Mouse (Mus musculus): Measurements from ENCODE around the gene Daam2. TPM values are rescaled to one million over a fixed set of nuclear protein-coding genes. Genes with fewer than 3 reads are reported as not detected.

The Daam2 gene
- polyA plus RNA-seq, 1 experiment from 2014 or later, result 6.6 TPM

GRCm38 (mm10) chr17:49515141-49515540, 49.0 kb downstream of the Daam2 start:
- DNase-seq (ENCODE audit: low spot score), result no peak
- Histone ChIP-seq H3K27me3 (replicated peaks; ENCODE audit: insufficient read depth, low read length) (no peaks in the 10 kb centered on the region), H3K9me3 (ENCODE audit: low read length) (no peaks in the 10 kb centered on the region), H3K4me3 (ENCODE audit: low read depth, low read length) (no peak overlapping the region), H3K4me2 (replicated peaks; ENCODE audit: low read depth, low read length) (no peak overlapping the region), H3K36me3 (ENCODE audit: insufficient read depth, low read length) (no peaks in the 10 kb centered on the region), H3K4me1 (ENCODE audit: insufficient read depth, low read depth, low read length) (no peaks in the 10 kb centered on the region; the same call in 1 of the 2 replicates), H3K9ac (replicated peaks; ENCODE audit: low read depth) (no peak overlapping the region), H3K27ac (ENCODE audit: low read length) (no peak overlapping the region)
- 84% methylated on average over 3 of the region's 3 CpGs for WGBS
- no peak for ATAC-seq
- no peak for TF ChIP-seq EP300 (IDR thresholded peaks at IDR 0.05)
- no peak for TF ChIP-seq CTCF (IDR thresholded peaks at IDR 0.05)

- DNase-seq (ENCODE audit: low spot score), result peak; percentile 52
- Histone ChIP-seq H3K9me3 (ENCODE audit: low read length) (no peaks in the 10 kb centered on the region), H3K9ac (replicated peaks; ENCODE audit: low read depth) (no peak overlapping the region)
These were observed 51.5 kb downstream of the Daam2 start for GRCm38 (mm10) chr17:49512671-49513085.

GRCm38 (mm10) chr17:49509431-49509830, 54.7 kb downstream of the Daam2 start:
- ATAC-seq (no peak), DNase-seq (ENCODE audit: low spot score) (no peak)
- no peak overlapping the region for H3K27ac ChIP-seq (ENCODE audit: low read length)
- no peak overlapping the region for H3K4me3 ChIP-seq (ENCODE audit: low read depth, low read length)
- H3K4me1 ChIP-seq (ENCODE audit: insufficient read depth, low read depth, low read length), result no peaks in the 10 kb centered on the region
- H3K9ac ChIP-seq (replicated peaks; ENCODE audit: low read depth), result no peak overlapping the region
- TF ChIP-seq CTCF (IDR thresholded peaks at IDR 0.05) (no peak), EP300 (IDR thresholded peaks at IDR 0.05) (no peak)
- no peaks in the 10 kb centered on the region for H3K9me3 ChIP-seq (ENCODE audit: low read length)
- WGBS, result 83% methylated on average over 16 of the region's 16 CpGs
- no peaks in the 10 kb centered on the region for H3K27me3 ChIP-seq (replicated peaks; ENCODE audit: insufficient read depth, low read length)
- H3K36me3 ChIP-seq (ENCODE audit: insufficient read depth, low read length), result no peaks in the 10 kb centered on the region
- H3K4me2 ChIP-seq (replicated peaks; ENCODE audit: low read depth, low read length), result no peak overlapping the region

More at GRCm38 (mm10) chr17:49512671-49513085, 51.5 kb downstream of the Daam2 start:
- H3K4me2 ChIP-seq (replicated peaks; ENCODE audit: low read depth, low read length), result no peak overlapping the region
- H3K27ac ChIP-seq (ENCODE audit: low read length), result no peak overlapping the region
- no peak overlapping the region for H3K4me3 ChIP-seq (ENCODE audit: low read depth, low read length)
- 25% methylated on average over 5 of the region's 5 CpGs for WGBS
- H3K4me1 ChIP-seq (ENCODE audit: insufficient read depth, low read depth, low read length), result no peaks in the 10 kb centered on the region; the same call in 1 of the 2 replicates
- peak; percentile 58 for ATAC-seq
- H3K27me3 ChIP-seq (replicated peaks; ENCODE audit: insufficient read depth, low read length), result no peaks in the 10 kb centered on the region
- TF ChIP-seq EP300 (IDR thresholded peaks at IDR 0.05) (no peak; the same call in 1 of the 2 replicates), CTCF (IDR thresholded peaks at IDR 0.05) (no peak)
- H3K36me3 ChIP-seq (ENCODE audit: insufficient read depth, low read length), result no peaks in the 10 kb centered on the region

- ATAC-seq (no peak), DNase-seq (ENCODE audit: low spot score) (no peak)
- no peaks in the 10 kb centered on the region for H3K36me3 ChIP-seq (ENCODE audit: insufficient read depth, low read length)
- no peak overlapping the region for H3K27ac ChIP-seq (ENCODE audit: low read length)
- H3K9ac ChIP-seq (replicated peaks; ENCODE audit: low read depth), result no peak overlapping the region
- no peak overlapping the region for H3K4me2 ChIP-seq (replicated peaks; ENCODE audit: low read depth, low read length)
- H3K4me1 ChIP-seq (ENCODE audit: insufficient read depth, low read depth, low read length), result no peaks in the 10 kb centered on the region
- WGBS, result 67% methylated on average over 6 of the region's 6 CpGs
- no peaks in the 10 kb centered on the region for H3K27me3 ChIP-seq (replicated peaks; ENCODE audit: insufficient read depth, low read length)
- no peak overlapping the region for H3K4me3 ChIP-seq (ENCODE audit: low read depth, low read length)
- no peaks in the 10 kb centered on the region for H3K9me3 ChIP-seq (ENCODE audit: low read length)
- TF ChIP-seq CTCF (IDR thresholded peaks at IDR 0.05), result no peak
- no peak for TF ChIP-seq EP300 (IDR thresholded peaks at IDR 0.05)
These were observed 60.8 kb downstream of the Daam2 start for GRCm38 (mm10) chr17:49503246-49503900.

- no peak for ATAC-seq
- no peak for DNase-seq (ENCODE audit: low spot score)
- Histone ChIP-seq H3K4me3 (ENCODE audit: low read depth, low read length) (no peak overlapping the region), H3K9me3 (ENCODE audit: low read length) (no peaks in the 10 kb centered on the region), H3K27ac (ENCODE audit: low read length) (no peak overlapping the region), H3K27me3 (replicated peaks; ENCODE audit: insufficient read depth, low read length) (no peaks in the 10 kb centered on the region), H3K4me1 (ENCODE audit: insufficient read depth, low read depth, low read length) (no peaks in the 10 kb centered on the region), H3K36me3 (ENCODE audit: insufficient read depth, low read length) (no peaks in the 10 kb centered on the region), H3K9ac (replicated peaks; ENCODE audit: low read depth) (no peak overlapping the region), H3K4me2 (replicated peaks; ENCODE audit: low read depth, low read length) (no peak overlapping the region)
- 28% methylated on average over 2 of the region's 2 CpGs for WGBS
- TF ChIP-seq CTCF (IDR thresholded peaks at IDR 0.05), result no peak
- TF ChIP-seq EP300 (IDR thresholded peaks at IDR 0.05), result no peak
These were observed 63.9 kb downstream of the Daam2 start for GRCm38 (mm10) chr17:49500234-49500633.

GRCm38 (mm10) chr17:49499635-49500034, 64.5 kb downstream of the Daam2 start:
- no peak overlapping the region for H3K4me2 ChIP-seq (replicated peaks; ENCODE audit: low read depth, low read length)
- no peak for TF ChIP-seq EP300 (IDR thresholded peaks at IDR 0.05)
- TF ChIP-seq CTCF (IDR thresholded peaks at IDR 0.05), result no peak
- no peak overlapping the region for H3K4me3 ChIP-seq (ENCODE audit: low read depth, low read length)
- 77% methylated on average over 2 of the region's 2 CpGs for WGBS
- H3K4me1 ChIP-seq (ENCODE audit: insufficient read depth, low read depth, low read length), result no peaks in the 10 kb centered on the region
- no peak overlapping the region for H3K27ac ChIP-seq (ENCODE audit: low read length)
- H3K27me3 ChIP-seq (replicated peaks; ENCODE audit: insufficient read depth, low read length), result no peaks in the 10 kb centered on the region
- ATAC-seq (no peak), DNase-seq (ENCODE audit: low spot score) (no peak)
- no peak overlapping the region for H3K9ac ChIP-seq (replicated peaks; ENCODE audit: low read depth)
- no peaks in the 10 kb centered on the region for H3K9me3 ChIP-seq (ENCODE audit: low read length)
- H3K36me3 ChIP-seq (ENCODE audit: insufficient read depth, low read length), result no peaks in the 10 kb centered on the region
